Mouse (Mus musculus) forebrain, embryonic 10.5 days (tissue): Measurements from ENCODE around the gene Krt23. TPM values are rescaled to one million over a fixed set of nuclear protein-coding genes. Genes with fewer than 3 reads are reported as not detected.

Source experiments
- DNase-seq: peaks from one replicate; pipeline ENCODE4 v3.0.0-alpha.2; 2017; ENCODE audit warnings: low spot score; ENCODE audit errors: extremely low spot score
- H3K27ac ChIP-seq: fragments of 300-500 bp; sonication (generic); 2 replicates; pipeline ENCODE4 v1.5.1; 2016; ENCODE audit warnings: mild to moderate bottlenecking
- H3K27me3 ChIP-seq: fragments of 300-500 bp; sonication (generic); 2 replicates; pipeline ENCODE4 v1.6.1; 2016; ENCODE audit warnings: mild to moderate bottlenecking; ENCODE audit not compliant: poor library complexity, severe bottlenecking
- H3K36me3 ChIP-seq: fragments of 300-500 bp; sonication (generic); replicated peaks from 2 replicates; pipeline ENCODE4 v1.6.1; 2016; ENCODE audit warnings: mild to moderate bottlenecking, moderate library complexity
- H3K4me1 ChIP-seq: fragments of 300-500 bp; sonication (generic); 2 replicates; pipeline ENCODE4 v1.6.1; 2016
- H3K4me3 ChIP-seq: fragments of 300-500 bp; sonication (generic); 2 replicates; pipeline ENCODE4 v1.5.1; 2016; ENCODE audit warnings: mild to moderate bottlenecking, moderate library complexity
- H3K9me3 ChIP-seq: fragments of 300-500 bp; sonication (generic); 2 replicates; pipeline ENCODE4 v1.6.1; 2016; ENCODE audit warnings: mild to moderate bottlenecking, moderate library complexity
- WGBS: fragments of 180-500 bp; shearing (Covaris S2); methylation state at CpG from one replicate; pipeline ENCODE4 v1.1.7; 2016; 5-methylcytosine and 5-hydroxymethylcytosine counted together
- polyA plus RNA-seq: library from polyadenylated mRNA; unstranded; fragments of >200 nt; fragmentation: Nextera tagmentation; extraction: Ambion mirVana; gene quantifications from 2 replicates; pipeline ENCODE4 v1.2.1, GENCODE M21; 2016

Gene Krt23
- polyA plus RNA-seq, 1 experiment from 2014 or later = 0.20 TPM

GRCm38 (mm10) chr11:99437972-99438371 lies 55.0 kb downstream of the Krt23 start, which contains the start of gene Krt20:
Gene Krt20, minus strand, starts transcription at chr11:99438150.
- Histone ChIP-seq H3K27ac (no peak within 1 kb of the TSS), H3K4me1 (peaks cover 18% of the 10 kb centered on the region; the same call in 1 of the 2 replicates), H3K27me3 (no peaks in the 10 kb centered on the region), H3K36me3 (no peaks in the 10 kb centered on the region), H3K4me3 (no peak within 1 kb of the TSS), H3K9me3 (no peaks in the 10 kb centered on the region)
- WGBS = 64% methylated on average over 10 of the region's 10 CpGs
- no peak for DNase-seq

- H3K27me3 ChIP-seq = no peaks in the 10 kb centered on the region
- no peaks in the 10 kb centered on the region for H3K9me3 ChIP-seq
- H3K27ac ChIP-seq = no peak overlapping the region
- H3K4me3 ChIP-seq = no peak overlapping the region
- DNase-seq = no peak
- 52% methylated on average over 4 of the region's 4 CpGs for WGBS
- no peaks in the 10 kb centered on the region for H3K36me3 ChIP-seq
- peaks cover 18% of the 10 kb centered on the region; the same call in 1 of the 2 replicates for H3K4me1 ChIP-seq
Observed at GRCm38 (mm10) chr11:99436625-99437024, 56.3 kb downstream of the Krt23 start.

- no peak overlapping the region for H3K4me3 ChIP-seq
- no peaks in the 10 kb centered on the region for H3K27me3 ChIP-seq
- 53% methylated on average over 12 of the region's 12 CpGs for WGBS
- no peak for DNase-seq
- no peak overlapping the region for H3K27ac ChIP-seq
- H3K4me1 ChIP-seq = peaks cover 4% of the 10 kb centered on the region; the same call in 1 of the 2 replicates
- H3K9me3 ChIP-seq = no peaks in the 10 kb centered on the region
- H3K36me3 ChIP-seq = no peaks in the 10 kb centered on the region
Observed at GRCm38 (mm10) chr11:99430670-99431069, 62.3 kb downstream of the Krt23 start.

Other genes with a start within 250 kb of the Krt23 start
- 0.07 and 0.12 TPM in 2 replicates for gene Krt222, start 249.1 kb downstream of the Krt23 start, polyA plus RNA-seq
- not detected in 2 replicates for gene Krt24, start 207.9 kb downstream of the Krt23 start, polyA plus RNA-seq
- not detected in 2 replicates for gene Krt25, start 170.2 kb downstream of the Krt23 start, polyA plus RNA-seq
- not detected in 2 replicates for gene Krt26, start 155.2 kb downstream of the Krt23 start, polyA plus RNA-seq
- not detected in 2 replicates for gene Krt27, start 142.0 kb downstream of the Krt23 start, polyA plus RNA-seq
- 0.22 and 0.36 TPM in 2 replicates for gene Krt28, start 118.2 kb downstream of the Krt23 start, polyA plus RNA-seq
- gene Krt10, start 103.8 kb downstream of the Krt23 start, polyA plus RNA-seq = 20.6 and 22.0 TPM in 2 replicates
- not detected in 2 replicates for gene Krt12, start 70.9 kb downstream of the Krt23 start, polyA plus RNA-seq
- gene Krt20, start 55.0 kb downstream of the Krt23 start, polyA plus RNA-seq = 0.35 and 0.64 TPM in 2 replicates
- not detected in 2 replicates for gene Krt39, start 28.2 kb upstream of the Krt23 start, polyA plus RNA-seq
- not detected in 2 replicates for gene Krt40, start 50.0 kb upstream of the Krt23 start, polyA plus RNA-seq
- gene Krtap3-3, start 57.7 kb upstream of the Krt23 start, polyA plus RNA-seq = not detected in 2 replicates
- not detected in 2 replicates for gene Krtap3-2, start 63.7 kb upstream of the Krt23 start, polyA plus RNA-seq
- gene Gm11939, start 66.3 kb upstream of the Krt23 start, polyA plus RNA-seq = not detected in 2 replicates
- gene Krtap3-1, start 73.5 kb upstream of the Krt23 start, polyA plus RNA-seq = not detected in 2 replicates
- not detected in 2 replicates for gene Krtap1-5, start 87.9 kb upstream of the Krt23 start, polyA plus RNA-seq
- not detected in 2 replicates for gene Krtap1-4, start 90.5 kb upstream of the Krt23 start, polyA plus RNA-seq
- not detected in 2 replicates for gene Krtap1-3, start 98.2 kb upstream of the Krt23 start, polyA plus RNA-seq
- not detected in 2 replicates for gene Krtap9-3, start 105.0 kb upstream of the Krt23 start, polyA plus RNA-seq
- gene Gm11938, start 110.2 kb upstream of the Krt23 start, polyA plus RNA-seq = not detected in 2 replicates
- gene Gm11937, start 117.1 kb upstream of the Krt23 start, polyA plus RNA-seq = not detected in 2 replicates
- gene Krtap2-4, start 121.7 kb upstream of the Krt23 start, polyA plus RNA-seq = not detected in 2 replicates
- gene Gm11562, start 127.3 kb upstream of the Krt23 start, polyA plus RNA-seq = not detected in 2 replicates
- gene Krtap4-1, start 135.1 kb upstream of the Krt23 start, polyA plus RNA-seq = not detected in 2 replicates
- not detected in 2 replicates for gene Krtap4-2, start 141.9 kb upstream of the Krt23 start, polyA plus RNA-seq
- gene Krtap4-7, start 151.0 kb upstream of the Krt23 start, polyA plus RNA-seq = not detected in 2 replicates
- gene Gm11555, start 157.1 kb upstream of the Krt23 start, polyA plus RNA-seq = not detected in 2 replicates
- gene Gm11563, start 165.8 kb upstream of the Krt23 start, polyA plus RNA-seq = not detected in 2 replicates
- not detected in 2 replicates for gene Krtap4-6, start 172.8 kb upstream of the Krt23 start, polyA plus RNA-seq
- not detected in 2 replicates for gene Gm14190, start 197.6 kb upstream of the Krt23 start, polyA plus RNA-seq
- not detected in 2 replicates for gene Gm14180, start 241.2 kb upstream of the Krt23 start, polyA plus RNA-seq